Mouse (Mus musculus) CH12.LX (cell line): ENCODE data around the gene Zfand2a.

Experiments used
- EP300 ChIP-seq: IDR thresholded peaks from 2 replicates; pipeline ENCODE4 v1.6.1; 2011; ENCODE audit warnings: low read length, improper control_type of control experiment
- MAX ChIP-seq: IDR thresholded peaks from 2 replicates; pipeline ENCODE4 v1.6.1; 2011; ENCODE audit warnings: low read length, improper control_type of control experiment
- MXI1 ChIP-seq: IDR thresholded peaks from 2 replicates; pipeline ENCODE4 v1.6.1; 2011; ENCODE audit warnings: mild to moderate bottlenecking, low read depth, low read length, improper control_type of control experiment
- SMC3 ChIP-seq: IDR thresholded peaks from 2 replicates; pipeline ENCODE4 v1.6.1; 2011; ENCODE audit warnings: low read depth, low read length, improper control_type of control experiment

DNA sequence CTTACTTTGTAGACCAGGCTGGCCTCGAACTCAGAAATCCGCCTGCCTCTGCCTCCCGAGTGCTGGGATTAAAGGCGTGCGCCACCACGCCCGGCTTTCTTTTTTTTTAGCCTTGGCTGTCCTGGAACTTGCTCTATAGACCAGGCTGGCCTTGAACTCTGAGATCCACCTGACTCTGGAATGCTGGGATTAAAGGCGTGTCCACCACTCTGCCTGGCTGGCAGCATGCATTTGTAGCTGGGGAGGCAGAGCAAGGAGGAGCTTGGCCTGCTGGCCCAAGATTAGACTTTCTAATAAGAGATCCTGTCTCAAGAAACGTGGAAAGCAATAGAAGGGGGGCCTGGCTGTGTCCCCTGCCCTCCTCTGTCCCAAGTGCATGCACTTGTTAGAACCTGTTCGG is 3.9 kb downstream of the Zfand2a start:
- TF ChIP-seq SMC3 (no peak), MAX (no peak), MXI1 (no peak), EP300 (no peak)
